In genomic region chr10:94734829-94735228, GRCm38 (mm10) we compare ENCODE assay signal across 1 mouse cellular context.
TF ChIP-seq lines count a peak whose summit lies in the region.

No protein-coding gene starts in this region.

TF ChIP-seq in MEL, 35 proteins besides CTCF, POLR2A, EP300 and RAD21 (continued from another document):
- TF ChIP-seq ELF1 (IDR thresholded peaks at IDR 0.05; ENCODE audit: low read depth, low read length) (no peak), TAL1 (IDR thresholded peaks at IDR 0.05; ENCODE audit: low read length) (peak; percentile 28; the same call in 1 of the 2 replicates), GATA1 (IDR thresholded peaks at IDR 0.05; ENCODE audit: low read depth, low read length) (peak; percentile 87), USF1 (IDR thresholded peaks at IDR 0.05; ENCODE audit: low read depth, low read length) (no peak)
